Comparison of ENCODE assay signal across 8 mouse cellular contexts in genomic region chr15:98952063-98952455, GRCm38 (mm10). TPM values are rescaled to one million over a fixed set of nuclear protein-coding genes. Genes with fewer than 3 reads are reported as not detected.
DNase-seq lines count a peak whose midpoint lies in the region; ATAC-seq lines count a peak whose summit lies in the region.

No protein-coding gene starts in this region.

- peak overlapping the region; percentile 100 for H3K27ac ChIP-seq in forebrain, embryonic 12.5 days
- H3K27ac ChIP-seq in liver, embryonic 16.5 days (ENCODE audit: low read length): no peak overlapping the region

- H3K9me3 ChIP-seq in forebrain, embryonic 12.5 days: no peaks in the 10 kb centered on the region
- H3K9me3 ChIP-seq in liver, embryonic 16.5 days (replicated peaks; ENCODE audit: control insufficient read depth, low read length): no peaks in the 10 kb centered on the region

- H3K27me3 ChIP-seq in forebrain, embryonic 12.5 days: no peaks in the 10 kb centered on the region
- peaks cover 20% of the 10 kb centered on the region for H3K27me3 ChIP-seq in liver, embryonic 16.5 days (ENCODE audit: control insufficient read depth, insufficient read depth, low read depth, low read length)

- H3K4me3 ChIP-seq in forebrain, embryonic 12.5 days (replicated peaks): peak overlapping the region; percentile 91
- H3K4me3 ChIP-seq in liver, embryonic 16.5 days (ENCODE audit: low read depth, low read length): 0 out of 2 replicates have a peak overlapping the region, but pooled peaks have one; percentile 10

- peak overlapping the region; percentile 66 for H3K4me2 ChIP-seq in forebrain, embryonic 12.5 days
- peak overlapping the region; percentile 9; the same call in 1 of the 2 replicates for H3K4me2 ChIP-seq in liver, embryonic 16.5 days (ENCODE audit: low read depth, low read length)

- peak; percentile 48 to 51 for DNase-seq in cerebellum, postnatal 10 days
- DNase-seq in cerebellum, postnatal 4 days (ENCODE audit: low spot score in 2 of 2): no peak
- DNase-seq in 3T3-L1 (ENCODE audit: low read depth, low spot score): peak; percentile 48
- no peak for DNase-seq in thymus, adult 18-20 months
- no peak for DNase-seq in cerebellum, adult 8-10 months
- no peak for DNase-seq in adrenal gland, postnatal 36 days

- ATAC-seq in forebrain, embryonic 12.5 days (ENCODE audit: low FRiP score): no peak
- no peak for ATAC-seq in liver, embryonic 16.5 days (ENCODE audit: low read depth)

- H3K4me1 ChIP-seq in forebrain, embryonic 12.5 days: peaks cover 30% of the 10 kb centered on the region
- H3K4me1 ChIP-seq in liver, embryonic 16.5 days (ENCODE audit: control insufficient read depth, low read depth, low read length): peaks cover 10% of the 10 kb centered on the region

- peaks cover 18% of the 10 kb centered on the region for H3K36me3 ChIP-seq in forebrain, embryonic 12.5 days (replicated peaks)
- no peaks in the 10 kb centered on the region for H3K36me3 ChIP-seq in liver, embryonic 16.5 days (ENCODE audit: control insufficient read depth, insufficient read depth)

- 13% methylated on average over 5 of the region's 5 CpGs for WGBS in forebrain, embryonic 12.5 days
- WGBS in liver, embryonic 16.5 days (ENCODE audit: insufficient replicate concordance): 47% methylated on average over 5 of the region's 5 CpGs

- peak overlapping the region; percentile 99 for H3K9ac ChIP-seq in forebrain, embryonic 12.5 days
- no peak overlapping the region; the same call in 1 of the 2 replicates for H3K9ac ChIP-seq in liver, embryonic 16.5 days (ENCODE audit: low read depth, low read length)

RNA-seq across cellular contexts. Expression of gene Gm49450, which starts 1.3 kb away (rescaled TPM):
- not detected in 2 replicates for polyA plus RNA-seq in forebrain, embryonic 12.5 days (2016; fragmentation: Nextera tagmentation; extraction: Ambion mirVana)
- not detected in 2 replicates for polyA plus RNA-seq in liver, embryonic 16.5 days (2015; fragmentation: Nextera tagmentation; extraction: Ambion mirVana)
- not detected for total RNA-seq in adrenal gland, postnatal 36 days (2021)

RNA-seq across cellular contexts. Expression of gene Tuba1a, which starts 1.4 kb away (rescaled TPM):
- 7,386 and 7,785 TPM in 2 replicates for polyA plus RNA-seq in forebrain, embryonic 12.5 days (2016; fragmentation: Nextera tagmentation; extraction: Ambion mirVana)
- 48.1 and 57.9 TPM in 2 replicates for polyA plus RNA-seq in liver, embryonic 16.5 days (2015; fragmentation: Nextera tagmentation; extraction: Ambion mirVana)
- total RNA-seq in adrenal gland, postnatal 36 days (2021): 100 to 1,000 TPM in 1 of 2 experiments, 10 to 100 TPM in 1; 87.9 to 123 TPM

RNA-seq across cellular contexts. Expression of gene Tuba1b, which starts 17.7 kb away (rescaled TPM):
- 1,790 and 1,867 TPM in 2 replicates for polyA plus RNA-seq in forebrain, embryonic 12.5 days (2016; fragmentation: Nextera tagmentation; extraction: Ambion mirVana)
- polyA plus RNA-seq in liver, embryonic 16.5 days (2015; fragmentation: Nextera tagmentation; extraction: Ambion mirVana): 934 and 938 TPM in 2 replicates
- total RNA-seq in adrenal gland, postnatal 36 days (2021): 100 to 1,000 TPM; 252 to 276 TPM

RNA-seq across cellular contexts. Expression of gene Lmbr1l, which starts 34.0 kb away (rescaled TPM):
- polyA plus RNA-seq in forebrain, embryonic 12.5 days (2016; fragmentation: Nextera tagmentation; extraction: Ambion mirVana): 30.6 and 41.5 TPM in 2 replicates
- polyA plus RNA-seq in liver, embryonic 16.5 days (2015; fragmentation: Nextera tagmentation; extraction: Ambion mirVana): 4.4 and 4.6 TPM in 2 replicates
- total RNA-seq in adrenal gland, postnatal 36 days (2021): 10 to 100 TPM; 14.0 to 15.5 TPM

RNA-seq across cellular contexts. Expression of gene Dhh, which starts 53.7 kb away (rescaled TPM):
- 0.45 and 0.51 TPM in 2 replicates for polyA plus RNA-seq in forebrain, embryonic 12.5 days (2016; fragmentation: Nextera tagmentation; extraction: Ambion mirVana)
- polyA plus RNA-seq in liver, embryonic 16.5 days (2015; fragmentation: Nextera tagmentation; extraction: Ambion mirVana): 0.11 TPM in 2 replicates
- 1 to 10 TPM; 2.2 to 3.0 TPM for total RNA-seq in adrenal gland, postnatal 36 days (2021)

Comparison
In these comparisons a context has a peak if more than half of its experiments do, and no peak if none do; other contexts are left out.
1. DNase-seq: peak in cerebellum, postnatal 10 days (2 of 2) and 3T3-L1 (single experiment); none in cerebellum, postnatal 4 days (0 of 2), thymus, adult 18-20 months (0 of 2), cerebellum, adult 8-10 months (single experiment) and adrenal gland, postnatal 36 days (0 of 2).
2. RNA of gene Tuba1a, which starts 1.4 kb away (polyA plus RNA-seq): 7,386 to 7,785 TPM in forebrain, embryonic 12.5 days; 48.1 to 57.9 TPM in liver, embryonic 16.5 days; every median in the first group is over 100 times any median in the second.